Mouse (Mus musculus) small intestine, adult 2 months (tissue): Measurements from ENCODE around the gene D330020A13Rik. TPM values are rescaled to one million over a fixed set of nuclear protein-coding genes. Genes with fewer than 3 reads are reported as not detected.

Experiments
- H3K27ac ChIP-seq: fragments of 200-500 bp; 2 replicates; pipeline ENCODE4 v1.5.1; 2012; ENCODE audit warnings: low read depth, low read length, control low read depth, inconsistent platforms; ENCODE audit not compliant: insufficient read depth
- H3K27me3 ChIP-seq: fragments of 200-500 bp; 2 replicates; pipeline ENCODE4 v1.6.1; 2012; ENCODE audit warnings: mild to moderate bottlenecking, moderate library complexity, low read length, inconsistent platforms; ENCODE audit not compliant: control insufficient read depth, insufficient read depth
- H3K36me3 ChIP-seq: fragments of 200-500 bp; 2 replicates; pipeline ENCODE4 v1.6.1; 2012; ENCODE audit warnings: mild to moderate bottlenecking, low read length, control low read depth, inconsistent platforms; ENCODE audit not compliant: control insufficient read depth, insufficient read depth
- H3K4me1 ChIP-seq: fragments of 200-500 bp; 2 replicates; pipeline ENCODE4 v1.6.1; 2012; ENCODE audit warnings: low read length, inconsistent platforms, mixed read lengths; ENCODE audit not compliant: control insufficient read depth, insufficient read depth, insufficient read length
- H3K4me3 ChIP-seq: fragments of 200-500 bp; 2 replicates; pipeline ENCODE4 v1.5.1; 2012; ENCODE audit warnings: low read depth, mild to moderate bottlenecking, control low read depth, inconsistent platforms, low read length, moderate library complexity
- CTCF ChIP-seq: fragments of 200-500 bp; IDR thresholded peaks from 2 replicates; pipeline ENCODE4 v1.5.1; 2012; ENCODE audit warnings: low read depth, mild to moderate bottlenecking, control low read depth, inconsistent platforms, low read length, moderate library complexity, mixed read lengths; ENCODE audit not compliant: insufficient replicate concordance, insufficient read length; ENCODE audit errors: extremely low read depth
- POLR2A ChIP-seq: fragments of 200-500 bp; IDR thresholded peaks from 2 replicates; pipeline ENCODE4 v1.6.1; 2012; ENCODE audit warnings: low read depth, mild to moderate bottlenecking, control low read depth, inconsistent platforms, low read length, moderate library complexity
- WGBS: fragments of 180-500 bp; shearing (Covaris S2); methylation state at CpG from one replicate; pipeline ENCODE4 v1.1.7; 2018; 5-methylcytosine and 5-hydroxymethylcytosine counted together
- polyA plus RNA-seq: library from polyadenylated mRNA; depleted of rRNA; stranded (reverse); fragments of >200 nt; gene quantifications from 2 replicates; pipeline ENCODE4 v1.2.3, GENCODE M21; 2012

The D330020A13Rik gene
- polyA plus RNA-seq, 1 experiment = 0.29 TPM

DNA sequence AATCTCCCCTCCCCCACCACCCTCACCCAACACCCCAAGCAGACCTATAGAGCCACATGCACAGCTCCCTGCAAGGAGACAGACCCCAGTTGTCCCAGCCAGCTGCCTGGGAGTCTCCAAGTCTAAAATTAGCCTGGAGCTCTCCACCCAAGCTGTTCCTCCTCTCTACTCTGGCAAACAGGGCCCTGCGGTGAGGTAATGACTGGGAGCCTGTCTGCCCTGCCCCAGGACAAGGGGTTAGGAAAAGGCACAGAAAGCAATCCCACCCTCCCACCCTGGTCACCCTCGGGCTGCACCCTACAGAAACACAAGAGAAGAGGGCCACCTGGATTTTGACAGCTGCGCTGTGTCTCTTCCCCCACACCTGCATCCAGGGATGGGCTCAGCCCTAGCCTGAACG is 19.3 kb upstream of the D330020A13Rik start:
- Histone ChIP-seq H3K4me1 (peaks cover 2% of the 10 kb centered on the region; the same call in 1 of the 2 replicates), H3K4me3 (no peak overlapping the region), H3K27ac (no peak overlapping the region), H3K36me3 (no peaks in the 10 kb centered on the region), H3K27me3 (no peaks in the 10 kb centered on the region)
- TF ChIP-seq CTCF (no peak), POLR2A (no peak)
- 67% methylated on average over 4 of the region's 4 CpGs for WGBS

DNA sequence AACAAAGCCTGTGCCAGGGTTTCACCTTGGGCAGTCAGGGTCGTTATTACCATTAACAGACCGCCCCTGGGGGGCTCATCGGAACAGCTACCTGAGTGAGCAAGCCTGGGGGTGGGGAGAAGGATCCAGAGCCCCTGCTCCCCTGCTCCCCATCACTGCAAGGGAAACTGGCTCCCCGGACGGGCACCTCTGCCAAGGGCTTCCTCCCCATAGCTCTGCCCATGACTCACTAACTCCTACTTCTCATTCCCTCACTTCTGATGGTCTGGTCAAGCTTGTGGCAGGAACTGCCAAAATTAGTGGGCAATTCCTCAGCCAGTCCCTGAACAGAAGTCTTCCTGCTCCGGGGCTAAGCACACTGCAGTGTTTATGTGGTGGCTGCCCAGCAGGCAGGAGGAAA is 18.9 kb upstream of the D330020A13Rik start:
- Histone ChIP-seq H3K36me3 (no peaks in the 10 kb centered on the region), H3K4me1 (peaks cover 2% of the 10 kb centered on the region; the same call in 1 of the 2 replicates), H3K27me3 (no peaks in the 10 kb centered on the region), H3K4me3 (no peak overlapping the region), H3K27ac (no peak overlapping the region)
- WGBS = 72% methylated on average over 6 of the region's 6 CpGs
- TF ChIP-seq CTCF (no peak), POLR2A (no peak)

DNA sequence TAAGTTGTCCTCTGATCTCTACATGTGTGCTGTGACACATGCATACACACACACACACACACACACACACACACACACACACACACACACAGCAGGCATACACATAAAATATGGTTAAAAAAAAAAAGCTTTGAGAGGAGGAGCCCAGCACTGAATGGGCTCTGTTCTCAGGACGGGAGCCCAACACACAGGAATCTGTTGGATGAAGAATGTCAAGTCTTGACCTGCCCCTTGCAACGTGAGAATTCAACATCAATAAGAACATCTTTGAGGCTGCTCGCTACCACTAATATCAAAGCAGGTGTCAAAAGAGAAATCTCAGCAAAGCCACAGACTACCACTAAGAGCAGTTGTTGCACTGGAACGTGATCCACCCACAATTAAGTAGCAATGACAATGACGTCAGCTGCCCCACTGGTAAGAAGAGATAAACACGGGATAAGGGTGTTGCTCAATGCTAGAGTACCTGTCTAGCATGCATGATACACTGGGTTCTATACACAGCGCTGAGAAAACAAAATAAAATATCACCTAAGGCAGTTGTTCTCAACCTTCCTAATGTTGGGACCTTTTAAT is 17.2 kb upstream of the D330020A13Rik start:
- no peak overlapping the region for H3K4me3 ChIP-seq
- H3K27me3 ChIP-seq = no peaks in the 10 kb centered on the region
- H3K36me3 ChIP-seq = no peaks in the 10 kb centered on the region
- 55% methylated on average over 7 of the region's 7 CpGs for WGBS
- peaks cover 2% of the 10 kb centered on the region; the same call in 1 of the 2 replicates for H3K4me1 ChIP-seq
- TF ChIP-seq CTCF = no peak
- no peak for TF ChIP-seq POLR2A
- H3K27ac ChIP-seq = no peak overlapping the region

DNA sequence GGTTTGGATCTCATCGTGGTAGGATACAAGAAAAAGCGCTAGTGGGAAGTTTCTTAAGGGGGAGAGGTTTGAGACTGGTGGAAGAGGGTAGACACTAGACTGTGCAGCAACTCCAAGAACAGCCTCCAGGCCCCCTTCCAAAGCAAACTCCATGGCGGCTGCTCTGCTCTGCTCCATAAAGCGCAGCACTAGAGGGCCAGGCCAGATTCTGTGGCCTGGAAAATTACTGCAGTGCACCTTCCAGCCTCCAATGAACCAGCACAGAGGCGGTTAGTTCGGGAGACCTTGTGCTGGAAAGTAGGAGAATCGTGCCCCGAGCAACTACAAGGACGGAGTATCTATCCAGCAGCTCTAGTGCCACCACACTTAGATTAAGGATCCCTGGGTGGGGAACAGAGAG is 6.9 kb upstream of the D330020A13Rik start:
- TF ChIP-seq POLR2A (no peak), CTCF (no peak)
- Histone ChIP-seq H3K27ac (no peak overlapping the region), H3K27me3 (no peaks in the 10 kb centered on the region), H3K4me1 (no peaks in the 10 kb centered on the region), H3K36me3 (no peaks in the 10 kb centered on the region), H3K4me3 (no peak overlapping the region)
- WGBS = 93% methylated on average over 9 of the region's 9 CpGs

DNA sequence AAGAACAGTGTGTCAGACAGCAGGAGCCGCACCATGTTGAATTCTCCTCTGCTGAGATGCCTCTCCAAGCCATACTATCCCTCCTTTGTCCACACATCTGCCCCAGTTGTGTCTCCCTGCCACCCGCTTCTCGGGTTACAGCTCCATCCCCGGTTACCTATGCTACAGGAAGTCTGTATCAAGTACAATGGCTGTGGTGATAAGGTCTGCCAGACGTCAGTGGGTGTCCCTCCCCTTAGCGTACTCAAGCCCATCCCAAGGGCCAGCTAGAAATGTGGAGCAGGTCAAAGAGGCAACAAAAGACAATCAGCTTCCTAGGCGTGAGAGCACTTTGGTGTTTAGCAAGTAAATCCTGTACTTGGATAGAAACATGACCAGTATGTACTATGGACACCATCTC is 5.6 kb upstream of the D330020A13Rik start:
- 39% methylated on average over 7 of the region's 7 CpGs for WGBS
- Histone ChIP-seq H3K27me3 (no peaks in the 10 kb centered on the region), H3K27ac (no peak overlapping the region), H3K36me3 (no peaks in the 10 kb centered on the region), H3K4me3 (no peak overlapping the region), H3K4me1 (no peaks in the 10 kb centered on the region)
- no peak for TF ChIP-seq POLR2A
- no peak for TF ChIP-seq CTCF

DNA sequence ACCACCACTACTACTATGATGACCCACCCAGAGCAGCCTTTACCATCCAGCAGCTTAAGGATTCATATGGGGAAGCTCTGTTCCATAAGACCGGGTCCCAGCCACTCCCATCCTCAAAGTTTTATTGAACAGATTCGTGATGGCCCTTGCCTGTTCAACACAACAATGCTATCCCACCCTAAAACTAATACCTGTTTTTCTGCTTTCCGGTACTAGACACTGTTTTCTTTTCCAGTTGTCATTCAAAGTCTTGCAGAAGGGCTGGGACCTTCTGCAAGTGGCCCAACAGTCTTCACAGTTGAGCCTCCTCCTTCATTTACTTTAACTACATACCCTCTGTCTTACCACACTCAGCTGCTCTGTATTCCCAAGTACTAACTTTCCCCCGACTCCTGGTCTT is 4.7 kb upstream of the D330020A13Rik start:
- no peaks in the 10 kb centered on the region; the same call in 1 of the 2 replicates for H3K27me3 ChIP-seq
- H3K4me3 ChIP-seq = no peak overlapping the region
- H3K36me3 ChIP-seq = no peaks in the 10 kb centered on the region
- H3K27ac ChIP-seq = no peak overlapping the region
- H3K4me1 ChIP-seq = peaks cover 4% of the 10 kb centered on the region; the same call in 1 of the 2 replicates
- WGBS = 89% methylated on average over 4 of the region's 4 CpGs
- TF ChIP-seq POLR2A = no peak
- no peak for TF ChIP-seq CTCF

DNA sequence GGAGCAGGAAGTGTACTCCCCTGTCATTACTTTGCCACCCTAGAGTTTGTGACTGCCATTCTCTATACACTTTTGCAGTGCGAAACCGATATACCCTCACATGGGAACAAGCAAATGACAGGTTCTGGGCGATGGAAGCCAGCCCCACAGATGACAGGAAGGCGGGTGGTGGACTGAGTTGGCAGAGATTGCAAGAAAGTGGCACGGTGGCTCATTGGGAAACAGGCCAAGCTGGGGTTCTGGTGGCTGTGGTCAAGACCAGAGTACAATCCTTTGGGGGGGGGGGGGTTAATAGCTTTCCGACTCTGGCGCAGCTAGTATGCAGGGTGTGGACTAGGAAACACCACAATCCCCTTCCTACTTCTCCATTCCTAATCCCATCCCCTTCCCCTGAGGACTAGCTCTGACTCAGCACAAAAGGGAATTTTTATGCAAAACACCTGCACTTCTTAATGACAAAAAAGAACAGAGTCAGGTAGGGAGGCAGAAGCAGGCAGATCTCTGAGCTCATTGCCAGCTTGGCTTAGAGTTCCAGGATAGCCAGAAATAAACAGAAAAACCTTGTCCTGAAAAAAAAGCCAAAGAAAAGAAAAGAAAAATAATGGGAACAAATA is 2.7 kb upstream of the D330020A13Rik start:
- TF ChIP-seq POLR2A (no peak), CTCF (no peak)
- Histone ChIP-seq H3K27ac (no peak overlapping the region), H3K27me3 (no peaks in the 10 kb centered on the region; the same call in 1 of the 2 replicates), H3K4me3 (no peak overlapping the region), H3K36me3 (no peaks in the 10 kb centered on the region), H3K4me1 (peaks cover 4% of the 10 kb centered on the region; the same call in 1 of the 2 replicates)
- WGBS = 79% methylated on average over 7 of the region's 7 CpGs
